Mouse (Mus musculus) megakaryocyte, embryonic 14.5 days (primary cell): Measurements from ENCODE around the gene Dscam.

ENCODE experiments used
- FLI1 ChIP-seq: IDR thresholded peaks from 2 replicates; pipeline ENCODE4 v1.6.1; 2012; ENCODE audit warnings: low read length, inconsistent platforms, mixed read lengths
- GATA1 ChIP-seq: IDR thresholded peaks from 3 replicates; pipeline ENCODE4 v1.6.1; 2012; ENCODE audit warnings: mixed read lengths, low read length, inconsistent platforms, borderline replicate concordance

DNA sequence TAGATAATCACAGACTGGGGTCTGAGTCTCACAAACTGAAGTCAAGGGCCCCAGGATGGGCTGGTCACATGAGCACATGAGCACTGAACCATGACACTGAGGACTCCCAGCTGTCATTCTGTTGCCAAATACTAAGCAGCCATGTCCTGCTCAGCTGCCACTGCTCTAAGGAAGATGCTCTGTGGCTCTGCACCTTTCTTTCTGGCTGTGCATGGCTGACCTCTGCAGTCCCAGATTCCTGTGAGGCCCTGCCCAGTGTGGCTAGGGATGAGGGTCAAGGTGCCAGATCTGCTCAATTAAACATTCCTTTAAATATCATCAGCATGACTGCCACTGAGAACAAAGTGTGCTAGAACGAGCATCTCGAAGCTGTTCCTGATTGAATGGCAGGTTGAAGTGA lies 70.5 kb downstream of the Dscam start:
- no peak for TF ChIP-seq GATA1
- TF ChIP-seq FLI1: no peak
